Mouse (Mus musculus): ENCODE measurements around the gene Dnajb2. TPM values are rescaled to one million over a fixed set of nuclear protein-coding genes. Genes with fewer than 3 reads are reported as not detected.

Dnajb2 gene
- 13.8 and 17.2 TPM in 2 replicates for polyA plus RNA-seq (2014; fragmentation: Nextera tagmentation; extraction: Ambion mirVana)

DNA sequence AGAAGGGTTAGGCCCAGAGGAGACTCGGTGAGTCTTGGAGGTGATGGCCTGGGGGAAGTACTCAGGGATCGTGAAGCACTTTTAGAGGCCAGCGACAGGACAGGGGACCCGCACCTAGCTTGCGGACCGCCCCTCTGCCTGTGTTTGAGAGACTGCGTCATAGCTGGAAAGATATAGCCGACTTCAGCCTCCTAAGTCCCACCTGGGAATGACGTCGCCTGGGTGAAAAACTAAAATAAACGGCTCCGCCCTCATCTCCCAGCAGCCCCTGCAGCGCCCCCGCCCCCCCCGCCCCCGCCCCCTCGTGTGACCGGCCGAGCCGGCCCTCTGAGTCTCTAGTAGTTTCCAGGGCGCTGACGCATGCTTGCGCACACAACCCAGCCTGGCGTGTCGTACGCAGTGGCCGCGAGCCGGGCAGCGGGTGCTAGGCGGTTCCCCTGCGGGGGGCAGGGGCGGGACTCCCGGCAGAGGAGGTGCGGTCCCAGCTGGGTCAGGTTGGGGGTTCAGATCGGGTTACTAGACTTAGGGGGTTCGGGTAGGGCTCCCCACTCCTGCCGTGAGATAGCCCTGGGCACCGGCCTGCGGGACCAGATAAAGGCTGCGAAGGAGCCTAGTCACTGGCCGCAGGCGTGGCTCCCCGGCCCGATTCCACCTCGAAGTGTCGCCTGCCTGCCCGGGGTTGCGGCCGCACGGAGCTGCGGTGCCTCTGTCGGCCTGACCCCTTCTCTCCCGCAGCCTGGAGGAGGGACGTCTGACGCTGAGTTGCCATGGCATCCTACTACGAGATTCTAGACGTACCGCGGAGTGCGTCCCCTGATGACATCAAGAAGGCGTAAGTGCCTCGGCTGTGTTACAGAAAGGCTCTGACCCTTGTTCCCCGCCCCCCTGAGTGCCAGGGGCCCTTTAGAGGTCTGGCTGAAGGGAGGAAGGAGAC lies at the start of gene Dnajb2:
TSS of gene Dnajb2 (plus strand) at position 290 of the 934 bp plus-strand sequence.
- Histone ChIP-seq H3K27ac (replicated peaks; ENCODE audit: low read depth, low read length) (peak within 1 kb of the TSS; percentile 70), H3K9me3 (replicated peaks; ENCODE audit: control insufficient read depth, low read length) (no peaks in the 10 kb centered on the region), H3K4me1 (ENCODE audit: control insufficient read depth, insufficient read depth, low read length) (0 out of 2 replicates have a peak, but pooled peaks cover 2% of the 10 kb centered on the region), H3K9ac (replicated peaks; ENCODE audit: low read length) (peak within 1 kb of the TSS; percentile 78), H3K27me3 (ENCODE audit: control insufficient read depth, insufficient read depth, low read length) (no peaks in the 10 kb centered on the region), H3K4me3 (ENCODE audit: low read depth, low read length) (peak within 1 kb of the TSS; percentile 68), H3K36me3 (replicated peaks; ENCODE audit: control insufficient read depth, insufficient read depth, low read depth, low read length) (no peaks in the 10 kb centered on the region), H3K4me2 (ENCODE audit: low read depth, low read length) (peak within 1 kb of the TSS; percentile 93)
- ATAC-seq (replicated peaks; ENCODE audit: insufficient number of reproducible peaks, low FRiP score, low TSS enrichment, low read depth) = peak; percentile 91
- under 1% methylated on average over 64 of the region's 64 CpGs for WGBS
- peak; percentile 83 for DNase-seq (ENCODE audit: low spot score)

DNA sequence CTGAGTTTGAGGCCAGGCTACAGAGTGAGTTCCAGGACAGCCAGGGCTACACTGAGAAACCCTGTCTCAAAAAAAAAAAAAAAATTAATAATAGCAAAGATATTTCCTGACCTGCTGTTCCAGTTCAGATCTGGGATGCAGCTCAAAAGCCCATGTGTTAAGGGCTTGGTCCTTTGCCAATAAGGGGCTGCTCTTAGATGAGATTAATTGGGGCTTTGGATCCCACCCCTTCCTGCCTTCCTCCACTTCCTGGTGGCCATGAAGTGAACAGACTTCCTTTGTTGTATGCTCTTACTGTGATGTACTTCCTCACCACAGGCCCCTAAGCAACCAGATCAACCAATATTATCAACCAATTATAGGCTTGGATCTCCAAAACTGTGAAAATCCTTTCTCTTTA lies 49.1 kb upstream of the Dnajb2 start:
- ATAC-seq (replicated peaks; ENCODE audit: insufficient number of reproducible peaks, low FRiP score, low TSS enrichment, low read depth) (no peak), DNase-seq (ENCODE audit: low spot score) (no peak)
- Histone ChIP-seq H3K4me2 (ENCODE audit: low read depth, low read length) (no peak overlapping the region), H3K9me3 (replicated peaks; ENCODE audit: control insufficient read depth, low read length) (no peaks in the 10 kb centered on the region), H3K27ac (replicated peaks; ENCODE audit: low read depth, low read length) (no peak overlapping the region), H3K9ac (replicated peaks; ENCODE audit: low read length) (no peak overlapping the region), H3K4me1 (ENCODE audit: control insufficient read depth, insufficient read depth, low read length) (no peaks in the 10 kb centered on the region), H3K4me3 (ENCODE audit: low read depth, low read length) (no peak overlapping the region), H3K36me3 (replicated peaks; ENCODE audit: control insufficient read depth, insufficient read depth, low read depth, low read length) (peaks cover 2% of the 10 kb centered on the region; the same call in 1 of the 2 replicates), H3K27me3 (ENCODE audit: control insufficient read depth, insufficient read depth, low read length) (no peaks in the 10 kb centered on the region)

DNA sequence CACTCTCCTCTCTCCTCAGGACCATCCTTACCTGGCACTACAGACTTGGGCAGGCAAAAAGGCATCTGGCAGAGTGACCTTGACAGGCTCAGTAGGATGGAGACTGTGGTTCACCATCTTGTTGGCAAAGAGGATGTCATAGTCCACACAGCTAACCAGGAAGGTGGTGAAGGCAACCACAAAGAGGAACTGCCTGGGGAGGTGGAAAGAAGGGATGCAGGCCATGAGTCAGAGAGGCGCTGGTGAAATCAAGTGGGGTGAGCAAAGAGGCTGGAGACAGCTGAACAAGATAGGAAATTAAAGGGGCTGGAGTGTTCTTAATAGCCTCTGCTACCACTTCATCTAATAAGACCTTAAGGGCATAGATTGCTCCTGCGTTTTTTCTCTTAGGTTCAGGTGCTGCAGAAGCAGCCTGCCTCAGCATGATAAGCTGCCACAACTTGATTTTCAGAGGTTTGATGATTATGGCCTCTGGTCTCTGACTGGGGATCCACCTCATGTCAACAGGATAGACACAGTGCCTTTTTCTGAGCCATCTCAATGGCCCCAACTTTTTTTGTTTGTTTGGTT lies 48.2 kb upstream of the Dnajb2 start:
- ATAC-seq (replicated peaks; ENCODE audit: insufficient number of reproducible peaks, low FRiP score, low TSS enrichment, low read depth) (no peak), DNase-seq (ENCODE audit: low spot score) (no peak)
- no peak overlapping the region for H3K9ac ChIP-seq (replicated peaks; ENCODE audit: low read length)
- H3K36me3 ChIP-seq (replicated peaks; ENCODE audit: control insufficient read depth, insufficient read depth, low read depth, low read length) = no peaks in the 10 kb centered on the region; the same call in 1 of the 2 replicates
- no peak overlapping the region for H3K27ac ChIP-seq (replicated peaks; ENCODE audit: low read depth, low read length)
- H3K9me3 ChIP-seq (replicated peaks; ENCODE audit: control insufficient read depth, low read length) = no peaks in the 10 kb centered on the region
- no peak overlapping the region for H3K4me2 ChIP-seq (ENCODE audit: low read depth, low read length)
- H3K4me3 ChIP-seq (ENCODE audit: low read depth, low read length) = no peak overlapping the region
- 88% methylated on average over 2 of the region's 2 CpGs for WGBS
- H3K4me1 ChIP-seq (ENCODE audit: control insufficient read depth, insufficient read depth, low read length) = no peaks in the 10 kb centered on the region
- no peaks in the 10 kb centered on the region for H3K27me3 ChIP-seq (ENCODE audit: control insufficient read depth, insufficient read depth, low read length)

- no peak for DNase-seq (ENCODE audit: low spot score)
- Histone ChIP-seq H3K4me1 (ENCODE audit: control insufficient read depth, insufficient read depth, low read length) (no peaks in the 10 kb centered on the region), H3K4me2 (ENCODE audit: low read depth, low read length) (no peak overlapping the region), H3K36me3 (replicated peaks; ENCODE audit: control insufficient read depth, insufficient read depth, low read depth, low read length) (no peaks in the 10 kb centered on the region), H3K27ac (replicated peaks; ENCODE audit: low read depth, low read length) (no peak overlapping the region), H3K9ac (replicated peaks; ENCODE audit: low read length) (no peak overlapping the region), H3K9me3 (replicated peaks; ENCODE audit: control insufficient read depth, low read length) (no peaks in the 10 kb centered on the region), H3K27me3 (ENCODE audit: control insufficient read depth, insufficient read depth, low read length) (no peaks in the 10 kb centered on the region), H3K4me3 (ENCODE audit: low read depth, low read length) (no peak overlapping the region)
- 60% methylated on average over 2 of the region's 2 CpGs for WGBS
- ATAC-seq (replicated peaks; ENCODE audit: insufficient number of reproducible peaks, low FRiP score, low TSS enrichment, low read depth) = no peak
These were observed 45.6 kb upstream of the Dnajb2 start for GRCm38 (mm10) chr1:75190577-75190976.

DNA sequence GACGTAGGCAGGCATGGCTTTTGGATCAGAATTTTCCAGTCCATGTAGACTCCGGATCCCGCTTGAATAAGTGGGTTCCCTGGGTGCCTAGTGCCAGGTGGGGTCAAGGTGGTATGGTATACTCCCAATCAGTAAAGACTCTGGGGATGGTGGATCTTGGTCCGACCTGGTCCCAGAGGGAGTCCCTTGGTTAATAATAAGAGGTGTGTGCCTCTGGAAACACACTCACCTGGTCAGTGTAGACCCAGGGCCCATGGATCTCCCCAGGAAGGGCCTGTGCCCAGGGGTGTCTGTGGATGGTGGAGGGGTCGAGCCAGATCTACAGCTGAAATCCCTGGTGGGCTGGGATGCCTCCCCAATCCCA lies 45.0 kb upstream of the Dnajb2 start:
- Histone ChIP-seq H3K9me3 (replicated peaks; ENCODE audit: control insufficient read depth, low read length) (no peaks in the 10 kb centered on the region), H3K27ac (replicated peaks; ENCODE audit: low read depth, low read length) (no peak overlapping the region; the same call in 1 of the 2 replicates), H3K4me3 (ENCODE audit: low read depth, low read length) (peak overlapping the region; percentile 70), H3K4me2 (ENCODE audit: low read depth, low read length) (peak overlapping the region; percentile 75), H3K27me3 (ENCODE audit: control insufficient read depth, insufficient read depth, low read length) (no peaks in the 10 kb centered on the region), H3K36me3 (replicated peaks; ENCODE audit: control insufficient read depth, insufficient read depth, low read depth, low read length) (no peaks in the 10 kb centered on the region), H3K9ac (replicated peaks; ENCODE audit: low read length) (peak overlapping the region; percentile 65), H3K4me1 (ENCODE audit: control insufficient read depth, insufficient read depth, low read length) (no peaks in the 10 kb centered on the region)
- WGBS = 49% methylated on average over 5 of the region's 5 CpGs
- ATAC-seq (replicated peaks; ENCODE audit: insufficient number of reproducible peaks, low FRiP score, low TSS enrichment, low read depth) (no peak; the same call in 1 of the 2 replicates), DNase-seq (ENCODE audit: low spot score) (no peak)

DNA sequence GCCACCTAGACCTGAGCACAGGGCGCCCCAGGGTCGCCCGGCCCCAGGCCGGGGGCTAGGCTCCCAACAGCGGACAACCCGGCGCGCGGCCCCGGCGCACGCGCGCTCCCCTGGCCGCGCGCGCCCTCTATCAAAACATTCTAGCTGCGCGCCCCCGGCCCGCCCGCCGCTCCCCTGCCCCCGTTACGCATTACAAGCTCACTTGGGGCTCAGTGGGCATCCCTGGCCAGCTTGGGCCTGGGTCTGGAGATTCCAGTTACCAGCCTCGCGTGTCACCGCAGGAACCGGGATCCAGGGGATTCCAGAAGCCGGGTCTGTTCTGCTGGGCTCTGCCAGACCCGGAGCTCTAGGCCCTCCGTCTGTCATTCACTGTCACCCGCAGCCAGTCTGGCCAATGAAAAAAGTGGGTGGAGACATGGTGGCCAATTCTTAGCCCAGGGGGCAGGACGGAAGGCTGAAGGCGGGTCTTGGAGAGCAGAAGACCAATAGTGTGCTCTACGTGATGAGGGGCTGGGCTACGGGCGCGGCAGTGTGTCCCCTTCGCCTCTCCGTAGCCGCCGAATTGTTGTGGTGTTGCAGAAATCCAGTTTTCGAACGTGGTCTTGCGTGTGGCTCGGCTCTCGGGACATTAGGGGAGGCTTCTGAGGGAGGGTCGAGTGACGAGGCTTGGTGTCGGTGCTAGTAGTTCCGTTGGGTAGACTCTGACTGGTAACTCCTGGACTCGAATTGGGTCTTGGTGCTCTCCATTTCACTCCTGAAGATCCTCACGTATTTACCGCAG lies 44.4 kb upstream of the Dnajb2 start, which contains the start of the genes Ankzf1 and Atg9a:
TSS of gene Ankzf1 (plus strand) at position 530 of the 781 bp plus-strand sequence.
TSS of gene Atg9a (minus strand) at position 575 of the 781 bp plus-strand sequence.
- under 1% methylated on average over 56 of the region's 56 CpGs for WGBS
- peak; percentile 97 for DNase-seq (ENCODE audit: low spot score)

DNA sequence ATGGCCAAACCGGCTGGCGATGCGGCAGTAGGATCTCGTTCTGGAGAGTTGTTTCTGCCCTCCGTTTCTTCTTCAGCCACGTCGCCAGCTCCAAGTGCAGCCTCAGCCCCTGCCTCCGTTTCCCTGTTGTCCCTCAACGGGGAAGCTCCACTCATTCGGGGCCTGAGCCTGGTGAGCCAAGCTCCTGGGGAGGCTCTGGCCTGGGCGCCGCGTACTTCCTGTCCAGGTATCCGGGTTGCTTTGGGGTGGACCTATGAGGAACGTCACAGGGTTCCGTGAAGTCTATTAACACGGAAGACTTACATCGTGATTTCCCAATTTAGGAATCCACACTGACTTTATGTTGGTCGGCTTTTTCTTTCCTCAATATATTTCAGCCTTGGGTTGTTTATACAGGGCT lies 43.8 kb upstream of the Dnajb2 start:
- peak overlapping the region; percentile 79 for H3K9ac ChIP-seq (replicated peaks; ENCODE audit: low read length)
- ATAC-seq (replicated peaks; ENCODE audit: insufficient number of reproducible peaks, low FRiP score, low TSS enrichment, low read depth) (no peak), DNase-seq (ENCODE audit: low spot score) (peak; percentile 15)
- peak overlapping the region; percentile 93 for H3K4me2 ChIP-seq (ENCODE audit: low read depth, low read length)
- WGBS = 1% methylated on average over 19 of the region's 19 CpGs
- no peaks in the 10 kb centered on the region for H3K4me1 ChIP-seq (ENCODE audit: control insufficient read depth, insufficient read depth, low read length)
- no peaks in the 10 kb centered on the region for H3K9me3 ChIP-seq (replicated peaks; ENCODE audit: control insufficient read depth, low read length)
- H3K27ac ChIP-seq (replicated peaks; ENCODE audit: low read depth, low read length) = peak overlapping the region; percentile 64
- no peaks in the 10 kb centered on the region; the same call in 1 of the 2 replicates for H3K36me3 ChIP-seq (replicated peaks; ENCODE audit: control insufficient read depth, insufficient read depth, low read depth, low read length)
- H3K4me3 ChIP-seq (ENCODE audit: low read depth, low read length) = peak overlapping the region; percentile 70
- no peaks in the 10 kb centered on the region for H3K27me3 ChIP-seq (ENCODE audit: control insufficient read depth, insufficient read depth, low read length)

More for the DNA sequence above, 44.4 kb upstream of the Dnajb2 start, which contains the start of the genes Ankzf1 and Atg9a:
- no peaks in the 10 kb centered on the region for H3K4me1 ChIP-seq (ENCODE audit: control insufficient read depth, insufficient read depth, low read length)
- H3K36me3 ChIP-seq (replicated peaks; ENCODE audit: control insufficient read depth, insufficient read depth, low read depth, low read length) = no peaks in the 10 kb centered on the region; the same call in 1 of the 2 replicates
- peak; percentile 99 for ATAC-seq (replicated peaks; ENCODE audit: insufficient number of reproducible peaks, low FRiP score, low TSS enrichment, low read depth)
- H3K27ac ChIP-seq (replicated peaks; ENCODE audit: low read depth, low read length) = peak within 1 kb of the TSS; percentile 64
- no peaks in the 10 kb centered on the region for H3K27me3 ChIP-seq (ENCODE audit: control insufficient read depth, insufficient read depth, low read length)
- H3K4me2 ChIP-seq (ENCODE audit: low read depth, low read length) = peak within 1 kb of the TSS; percentile 93
- H3K4me3 ChIP-seq (ENCODE audit: low read depth, low read length) = peak within 1 kb of the TSS; percentile 70
- H3K9me3 ChIP-seq (replicated peaks; ENCODE audit: control insufficient read depth, low read length) = no peaks in the 10 kb centered on the region
- H3K9ac ChIP-seq (replicated peaks; ENCODE audit: low read length) = peak within 1 kb of the TSS; percentile 79
